Mouse (Mus musculus): ENCODE measurements around the gene Slc6a15. TPM values are rescaled to one million over a fixed set of nuclear protein-coding genes. Genes with fewer than 3 reads are reported as not detected.

The Slc6a15 gene
- 2.1 TPM for polyA plus RNA-seq (2014; fragmentation: Illumina TruSeq; extraction: RNeasy Lipid Tissue Mini Kit (QIAGEN cat#74804); ENCODE audit: low read depth, low replicate concordance)

DNA sequence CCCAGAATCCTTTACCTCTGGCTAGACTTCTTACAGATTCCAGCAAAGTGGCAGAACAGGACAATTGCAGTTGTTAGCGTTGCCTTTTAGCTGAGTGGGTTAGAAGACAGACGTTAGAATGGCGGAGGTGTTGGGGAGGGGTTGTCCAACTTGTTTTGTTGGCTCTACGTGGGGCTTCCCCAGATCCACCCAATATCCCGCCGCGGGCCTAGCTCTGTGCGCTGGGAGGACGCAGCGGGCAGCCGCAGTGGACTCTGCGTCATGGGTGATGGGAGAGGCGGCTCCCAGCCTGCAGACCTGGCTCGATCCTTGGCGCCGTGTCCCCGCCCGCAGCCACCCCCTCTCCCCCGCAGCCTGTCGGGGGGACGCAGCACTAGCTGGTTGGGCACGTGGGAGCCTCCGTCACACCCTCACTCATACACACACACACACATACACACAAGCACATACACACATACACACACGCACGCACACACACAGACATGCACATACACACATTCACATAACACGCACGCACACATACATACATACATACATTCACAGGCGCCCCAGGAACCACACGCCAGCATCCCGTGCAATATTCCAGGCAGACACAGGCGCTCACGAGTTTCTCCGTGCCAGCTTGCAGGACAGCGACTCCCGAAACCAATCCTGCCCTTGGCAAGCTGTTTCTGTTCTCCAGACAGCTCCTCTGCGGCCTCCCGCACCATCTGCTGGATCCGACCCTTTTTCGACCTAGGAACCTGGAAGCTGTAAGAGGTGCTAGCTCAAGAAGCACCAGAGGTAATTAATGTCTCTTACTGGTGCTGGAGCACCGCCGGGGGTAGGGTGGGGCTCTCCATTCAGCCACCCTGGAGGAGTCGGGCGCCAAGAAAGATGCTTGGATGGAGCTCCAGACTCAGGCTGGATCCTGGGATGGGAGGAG, at the start of gene Slc6a15:
TSS of gene Slc6a15 (plus strand) at position 413 of the 925 bp plus-strand sequence.

Other genes with a start within 250 kb of the Slc6a15 start
- gene Lrriq1, start 131.5 kb upstream of the Slc6a15 start, polyA plus RNA-seq (2014; fragmentation: Illumina TruSeq; extraction: RNeasy Lipid Tissue Mini Kit (QIAGEN cat#74804); ENCODE audit: low read depth, low replicate concordance): not detected

All from sigmoid colon, adult 10 weeks (tissue).